Mouse (Mus musculus): ENCODE data around the gene Lag3.

DNA sequence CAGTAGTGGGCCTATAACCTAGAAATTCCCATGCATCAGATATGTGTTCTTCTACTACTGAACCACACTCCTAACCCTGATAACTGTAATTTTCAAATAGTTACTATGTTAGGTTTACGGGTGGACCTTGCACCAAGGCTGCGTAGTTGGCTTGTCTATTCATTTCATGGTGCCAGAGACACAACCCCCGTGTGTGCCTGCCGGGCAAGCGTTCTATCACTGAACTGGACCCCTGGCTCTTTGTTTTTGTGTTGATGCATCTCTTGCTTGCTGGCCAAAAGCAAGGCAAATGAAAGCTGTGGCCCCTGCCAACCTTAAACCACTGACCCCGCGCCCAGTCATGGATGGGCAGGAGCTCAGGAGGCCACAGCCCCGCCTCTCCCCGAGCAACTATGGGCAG lies 29.7 kb downstream of the Lag3 start:
- TF ChIP-seq CTCF (IDR thresholded peaks at IDR 0.05; ENCODE audit: low read depth) = no peak
- no peak for TF ChIP-seq EP300 (IDR thresholded peaks at IDR 0.05; ENCODE audit: low read depth)
